Mouse (Mus musculus): Measurements from ENCODE around the gene Neurod1. TPM values are rescaled to one million over a fixed set of nuclear protein-coding genes. Genes with fewer than 3 reads are reported as not detected.

Neurod1 gene
- total and polyA plus RNA-seq, 3 experiments: not detected

DNA sequence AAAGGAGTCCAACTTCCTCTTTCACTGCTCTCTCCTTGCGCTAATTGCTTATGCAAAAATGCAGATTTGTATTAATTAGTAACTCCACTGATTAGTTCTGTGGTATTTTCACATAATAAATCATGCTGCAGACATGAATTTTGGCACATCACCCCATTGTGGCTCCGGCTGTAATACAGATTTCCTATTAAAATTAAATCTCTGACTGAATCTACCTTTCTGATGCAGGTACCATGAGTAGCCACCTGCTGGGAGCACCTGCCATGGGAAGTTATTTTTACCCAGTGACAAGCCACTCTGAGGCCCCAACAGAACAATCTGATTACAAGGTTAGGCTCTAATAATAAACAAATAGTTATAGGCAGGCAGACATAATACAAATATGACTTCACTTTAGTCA is 5.3 kb upstream of the Neurod1 start:
- Histone ChIP-seq H3K9me3 (replicated peaks; ENCODE audit: insufficient read depth, low read length) (no peaks in the 10 kb centered on the region), H3K79me2 (ENCODE audit: control insufficient read depth, insufficient read depth, low read length, poor library complexity) (no peaks in the 10 kb centered on the region), H3K4me3 (ENCODE audit: control insufficient read depth in 1 of 2, insufficient read depth in 1 of 2, low read depth in 2 of 2, low read length in 2 of 2) (no peak overlapping the region), H3K27ac (ENCODE audit: control insufficient read depth, low read depth, low read length) (no peak overlapping the region), H3K36me3 (ENCODE audit: control insufficient read depth in 1 of 2, insufficient read depth in 2 of 2, low read length in 2 of 2) (no peaks in the 10 kb centered on the region), H3K9ac (ENCODE audit: control insufficient read depth, low read depth, low read length, poor library complexity, severe bottlenecking) (no peak overlapping the region), H3K4me1 (ENCODE audit: control insufficient read depth in 1 of 2, insufficient read depth in 2 of 2, low read length in 2 of 2) (no peaks in the 10 kb centered on the region), H3K27me3 (ENCODE audit: control insufficient read depth in 1 of 2, insufficient read depth in 2 of 2, low read length in 2 of 2) (no peaks in the 10 kb centered on the region; a peak in 1 of 4 replicates)
- no peak for TF ChIP-seq GABPA (IDR thresholded peaks at IDR 0.05; ENCODE audit: low read depth, low read length)
- no peak for TF ChIP-seq CHD1 (IDR thresholded peaks at IDR 0.05; ENCODE audit: low read depth, low read length)
- DNase-seq (ENCODE audit: low read depth, low spot score): no peak

DNA sequence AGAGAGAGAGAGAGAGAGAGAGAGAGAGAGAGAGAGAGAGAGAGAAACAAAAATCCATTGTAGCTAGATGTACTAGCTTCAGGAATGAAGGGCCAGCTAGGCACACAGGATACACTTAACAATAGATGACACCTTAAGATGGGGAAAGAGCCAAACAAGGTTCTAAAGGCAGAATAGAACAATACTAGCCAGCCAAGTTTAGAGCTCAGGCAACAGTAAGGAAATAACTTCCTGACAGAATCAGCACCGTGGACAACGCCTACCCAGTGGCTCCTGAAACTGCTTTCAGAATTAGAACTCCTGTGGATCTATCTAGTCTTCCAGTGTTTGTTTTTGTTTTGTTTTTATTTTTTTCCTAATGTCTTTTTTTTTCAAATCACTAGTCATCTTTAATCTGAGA is 4.0 kb upstream of the Neurod1 start:
- H3K9me3 ChIP-seq (replicated peaks; ENCODE audit: insufficient read depth, low read length): no peaks in the 10 kb centered on the region
- no peak overlapping the region for H3K27ac ChIP-seq (ENCODE audit: control insufficient read depth, low read depth, low read length)
- no peak overlapping the region for H3K9ac ChIP-seq (ENCODE audit: control insufficient read depth, low read depth, low read length, poor library complexity, severe bottlenecking)
- DNase-seq (ENCODE audit: low read depth, low spot score): peak; percentile 31
- H3K4me3 ChIP-seq (ENCODE audit: control insufficient read depth in 1 of 2, insufficient read depth in 1 of 2, low read depth in 2 of 2, low read length in 2 of 2): no peak overlapping the region
- H3K4me1 ChIP-seq (ENCODE audit: control insufficient read depth in 1 of 2, insufficient read depth in 2 of 2, low read length in 2 of 2): no peaks in the 10 kb centered on the region
- TF ChIP-seq MXI1 (IDR thresholded peaks at IDR 0.05; ENCODE audit: low read depth, low read length): no peak
- no peak for TF ChIP-seq POLR2AphosphoS2 (IDR thresholded peaks at IDR 0.05; ENCODE audit: low read length)
- no peak for TF ChIP-seq HCFC1 (IDR thresholded peaks at IDR 0.05; ENCODE audit: low read depth, low read length)
- TF ChIP-seq SIN3A (IDR thresholded peaks at IDR 0.05; ENCODE audit: low read length): no peak
- TF ChIP-seq CHD1 (IDR thresholded peaks at IDR 0.05; ENCODE audit: low read depth, low read length): no peak
- no peak for TF ChIP-seq ZC3H11A (IDR thresholded peaks at IDR 0.05; ENCODE audit: low read depth, low read length)
- no peak for TF ChIP-seq MYC (IDR thresholded peaks at IDR 0.05; ENCODE audit: low read depth, low read length)
- no peak for TF ChIP-seq ZNF384 (IDR thresholded peaks at IDR 0.05; ENCODE audit: low read depth, low read length)
- TF ChIP-seq GABPA (IDR thresholded peaks at IDR 0.05; ENCODE audit: low read depth, low read length): no peak
- TF ChIP-seq MAFK (IDR thresholded peaks at IDR 0.05; ENCODE audit: borderline replicate concordance, low read depth, low read length): no peak
- no peak for TF ChIP-seq USF2 (IDR thresholded peaks at IDR 0.05; ENCODE audit: borderline replicate concordance in 1 of 2, insufficient read depth in 1 of 2, low read depth in 1 of 2, low read length in 2 of 2)
- H3K36me3 ChIP-seq (ENCODE audit: control insufficient read depth in 1 of 2, insufficient read depth in 2 of 2, low read length in 2 of 2): no peaks in the 10 kb centered on the region
- H3K79me2 ChIP-seq (ENCODE audit: control insufficient read depth, insufficient read depth, low read length, poor library complexity): no peaks in the 10 kb centered on the region
- no peaks in the 10 kb centered on the region; a peak in 1 of 4 replicates for H3K27me3 ChIP-seq (ENCODE audit: control insufficient read depth in 1 of 2, insufficient read depth in 2 of 2, low read length in 2 of 2)

DNA sequence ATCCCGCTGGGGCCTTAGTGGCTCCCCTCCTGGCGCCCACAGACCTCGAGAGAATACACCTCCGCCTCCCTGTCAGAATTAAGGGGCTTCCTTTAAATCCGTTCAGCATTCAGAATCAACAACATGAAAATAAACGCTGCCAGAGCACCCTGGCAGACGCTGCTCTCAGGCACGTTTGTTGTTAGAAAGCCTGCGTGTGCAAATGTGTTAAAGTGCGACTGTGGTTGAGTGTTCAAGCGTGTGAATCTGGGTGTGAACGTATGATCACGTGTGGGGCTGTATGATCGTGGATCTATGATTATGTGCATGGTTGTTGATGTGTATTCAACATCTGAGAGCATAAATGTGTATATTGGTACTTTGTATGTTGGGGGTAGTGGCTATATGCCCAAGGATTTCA is 3.6 kb upstream of the Neurod1 start:
- no peak overlapping the region for H3K4me3 ChIP-seq (ENCODE audit: control insufficient read depth in 1 of 2, insufficient read depth in 1 of 2, low read depth in 2 of 2, low read length in 2 of 2)
- no peaks in the 10 kb centered on the region for H3K9me3 ChIP-seq (replicated peaks; ENCODE audit: insufficient read depth, low read length)
- no peak for DNase-seq (ENCODE audit: low read depth, low spot score)
- H3K36me3 ChIP-seq (ENCODE audit: control insufficient read depth in 1 of 2, insufficient read depth in 2 of 2, low read length in 2 of 2): no peaks in the 10 kb centered on the region
- H3K79me2 ChIP-seq (ENCODE audit: control insufficient read depth, insufficient read depth, low read length, poor library complexity): no peaks in the 10 kb centered on the region
- H3K27me3 ChIP-seq (ENCODE audit: control insufficient read depth in 1 of 2, insufficient read depth in 2 of 2, low read length in 2 of 2): no peaks in the 10 kb centered on the region; a peak in 1 of 4 replicates
- no peak overlapping the region for H3K27ac ChIP-seq (ENCODE audit: control insufficient read depth, low read depth, low read length)
- H3K4me1 ChIP-seq (ENCODE audit: control insufficient read depth in 1 of 2, insufficient read depth in 2 of 2, low read length in 2 of 2): no peaks in the 10 kb centered on the region
- no peak overlapping the region for H3K9ac ChIP-seq (ENCODE audit: control insufficient read depth, low read depth, low read length, poor library complexity, severe bottlenecking)
- TF ChIP-seq USF1 (IDR thresholded peaks at IDR 0.05; ENCODE audit: low read depth, low read length): no peak
- no peak for TF ChIP-seq POLR2A (IDR thresholded peaks at IDR 0.05; ENCODE audit: control insufficient read depth in 1 of 2, insufficient read depth in 1 of 2, low read depth in 1 of 2, low read length in 2 of 2, poor library complexity in 1 of 2)
- no peak for TF ChIP-seq RAD21 (IDR thresholded peaks at IDR 0.05; ENCODE audit: low read depth, low read length)
- TF ChIP-seq ZC3H11A (IDR thresholded peaks at IDR 0.05; ENCODE audit: low read depth, low read length): no peak
- no peak for TF ChIP-seq SIN3A (IDR thresholded peaks at IDR 0.05; ENCODE audit: low read length)
- no peak for TF ChIP-seq NELFE (IDR thresholded peaks at IDR 0.05; ENCODE audit: low read depth, low read length)
- TF ChIP-seq CHD1 (IDR thresholded peaks at IDR 0.05; ENCODE audit: low read depth, low read length): no peak
- TF ChIP-seq EP300 (IDR thresholded peaks at IDR 0.05; ENCODE audit: low read depth in 1 of 2, low read length in 2 of 2): no peak
- no peak for TF ChIP-seq RCOR1 (IDR thresholded peaks at IDR 0.05; ENCODE audit: low read depth, low read length)
- no peak for TF ChIP-seq CHD2 (IDR thresholded peaks at IDR 0.05; ENCODE audit: low read length)
- TF ChIP-seq BHLHE40 (IDR thresholded peaks at IDR 0.05; ENCODE audit: borderline replicate concordance, low read depth, low read length): no peak
- TF ChIP-seq ELF1 (IDR thresholded peaks at IDR 0.05; ENCODE audit: low read depth, low read length): no peak
- no peak for TF ChIP-seq ZMIZ1 (IDR thresholded peaks at IDR 0.05; ENCODE audit: low read depth, low read length)
- TF ChIP-seq MYC (IDR thresholded peaks at IDR 0.05; ENCODE audit: low read depth, low read length): no peak
- TF ChIP-seq ETS1 (IDR thresholded peaks at IDR 0.05; ENCODE audit: low read depth, low read length): no peak
- TF ChIP-seq MEF2A (IDR thresholded peaks at IDR 0.05; ENCODE audit: extremely low read depth, insufficient replicate concordance, low read depth, low read length, poor library complexity, severe bottlenecking): no peak
- no peak for TF ChIP-seq CTCF (IDR thresholded peaks at IDR 0.05 in 2 of 3, conservative IDR thresholded peaks at IDR 0.05 in 1 of 3; ENCODE audit: control insufficient read depth in 1 of 3, insufficient read depth in 1 of 3, low read depth in 2 of 3, low read length in 3 of 3, poor library complexity in 1 of 3, severe bottlenecking in 1 of 3)
- TF ChIP-seq SMC3 (IDR thresholded peaks at IDR 0.05; ENCODE audit: low read depth, low read length): no peak
- TF ChIP-seq TCF12 (IDR thresholded peaks at IDR 0.05; ENCODE audit: low read depth, low read length): no peak
